ENCODE assay signal across 8 mouse cellular contexts in the genomic region with DNA sequence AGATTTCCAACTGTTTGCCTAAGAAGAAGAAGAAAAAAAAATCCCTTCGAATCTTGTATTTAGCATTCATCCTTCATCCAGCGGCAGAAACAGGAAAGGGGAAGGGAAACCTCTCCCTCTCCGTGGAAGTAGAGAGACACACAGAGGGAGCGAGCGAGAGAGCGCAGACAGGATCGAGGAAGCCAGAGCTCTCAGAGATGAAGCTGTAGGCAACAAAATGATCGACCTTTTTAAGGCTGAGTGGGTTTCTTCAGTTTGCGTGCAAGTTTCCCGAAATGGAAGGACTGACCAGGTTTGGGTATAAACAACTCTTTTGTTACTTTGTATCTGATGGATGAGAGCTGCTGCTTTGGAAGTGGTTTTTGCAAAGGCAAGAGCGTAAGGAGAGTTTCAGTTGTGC.
DNase-seq lines count a peak whose midpoint lies in the region; ATAC-seq lines count a peak whose summit lies in the region.

No protein-coding gene starts in this region.

- no peak overlapping the region for H3K27ac ChIP-seq in heart, embryonic 11.5 days (ENCODE audit: low read depth, low read length)
- peak overlapping the region; percentile 2; the same call in 1 of the 2 replicates for H3K27ac ChIP-seq in embryonic facial prominence, embryonic 14.5 days (replicated peaks; ENCODE audit: low read depth, low read length)

- H3K4me1 ChIP-seq in heart, embryonic 11.5 days (ENCODE audit: control insufficient read depth, insufficient read depth, low read length): no peaks in the 10 kb centered on the region
- no peaks in the 10 kb centered on the region for H3K4me1 ChIP-seq in embryonic facial prominence, embryonic 14.5 days (ENCODE audit: control insufficient read depth, insufficient read depth, low read length)

- no peak for DNase-seq in heart, postnatal 4 days
- peak; percentile 27 for DNase-seq in Muller cell, postnatal 12 days (ENCODE audit: inconsistent ontology term)
- peak; percentile 51 for DNase-seq in embryonic facial prominence, embryonic 14.5 days (ENCODE audit: low spot score)
- DNase-seq in left cerebral cortex, postnatal 10 days (ENCODE audit: extremely low spot score in 1 of 2, low spot score in 2 of 2): peak; percentile 32 to 51
- DNase-seq in ovary, postnatal 14 days (ENCODE audit: low spot score): no peak
- no peak for DNase-seq in gastrocnemius, adult 8-10 months (ENCODE audit: low spot score in 2 of 2)

- intact Hi-C loops in left cerebral cortex, postnatal 10 days (cut with DNase I): loop anchor here (5.0 kb wide), 1 partner anchor 85 kb away; no protein-coding TSS in a partner anchor

- H3K9ac ChIP-seq in heart, embryonic 11.5 days (ENCODE audit: low read depth, low read length): no peak overlapping the region
- H3K9ac ChIP-seq in embryonic facial prominence, embryonic 14.5 days (ENCODE audit: low read depth, low read length): peak overlapping the region; percentile 21; the same call in 1 of the 2 replicates

- 32% methylated on average over 11 of the region's 11 CpGs for WGBS in heart, embryonic 11.5 days (ENCODE audit: insufficient replicate concordance)
- WGBS in embryonic facial prominence, embryonic 14.5 days: 20% methylated on average over 11 of the region's 11 CpGs

- H3K36me3 ChIP-seq in heart, embryonic 11.5 days (ENCODE audit: control insufficient read depth, insufficient read depth, low read length): no peaks in the 10 kb centered on the region
- H3K36me3 ChIP-seq in embryonic facial prominence, embryonic 14.5 days (ENCODE audit: control insufficient read depth, insufficient read depth, low read length): no peaks in the 10 kb centered on the region

- no peaks in the 10 kb centered on the region for H3K9me3 ChIP-seq in heart, embryonic 11.5 days (replicated peaks; ENCODE audit: control insufficient read depth, low read length)
- no peaks in the 10 kb centered on the region for H3K9me3 ChIP-seq in embryonic facial prominence, embryonic 14.5 days (ENCODE audit: control insufficient read depth, low read length)

- ATAC-seq in heart, embryonic 11.5 days (replicated peaks; ENCODE audit: insufficient number of reproducible peaks, low FRiP score, low TSS enrichment): no peak
- ATAC-seq in embryonic facial prominence, embryonic 14.5 days (ENCODE audit: low read depth): no peak
- no peak for ATAC-seq in CD4-positive, CD25-positive, alpha-beta regulatory T cell, adult 4 months

- H3K4me3 ChIP-seq in heart, embryonic 11.5 days (ENCODE audit: low read depth, low read length): no peak overlapping the region
- peak overlapping the region; percentile 20 for H3K4me3 ChIP-seq in embryonic facial prominence, embryonic 14.5 days (ENCODE audit: low read depth, low read length)

- H3K27me3 ChIP-seq in heart, embryonic 11.5 days (ENCODE audit: control insufficient read depth, insufficient read depth, low read length): no peaks in the 10 kb centered on the region
- no peaks in the 10 kb centered on the region for H3K27me3 ChIP-seq in embryonic facial prominence, embryonic 14.5 days (replicated peaks; ENCODE audit: control insufficient read depth, insufficient read depth, low read length)

- 0 out of 2 replicates have a peak overlapping the region, but pooled peaks have one; percentile 22 for H3K4me2 ChIP-seq in heart, embryonic 11.5 days
- peak overlapping the region; percentile 48 for H3K4me2 ChIP-seq in embryonic facial prominence, embryonic 14.5 days (ENCODE audit: low read depth, low read length)

Comparison
In these comparisons a context has a peak if more than half of its experiments do, and no peak if none do; other contexts are left out.
1. DNase-seq: peak in Muller cell, postnatal 12 days (single experiment), embryonic facial prominence, embryonic 14.5 days (single experiment) and left cerebral cortex, postnatal 10 days (2 of 2); none in heart, postnatal 4 days (single experiment), ovary, postnatal 14 days (single experiment) and gastrocnemius, adult 8-10 months (0 of 2).